8 mouse cellular contexts compared by ENCODE assay signal in the genomic region with DNA sequence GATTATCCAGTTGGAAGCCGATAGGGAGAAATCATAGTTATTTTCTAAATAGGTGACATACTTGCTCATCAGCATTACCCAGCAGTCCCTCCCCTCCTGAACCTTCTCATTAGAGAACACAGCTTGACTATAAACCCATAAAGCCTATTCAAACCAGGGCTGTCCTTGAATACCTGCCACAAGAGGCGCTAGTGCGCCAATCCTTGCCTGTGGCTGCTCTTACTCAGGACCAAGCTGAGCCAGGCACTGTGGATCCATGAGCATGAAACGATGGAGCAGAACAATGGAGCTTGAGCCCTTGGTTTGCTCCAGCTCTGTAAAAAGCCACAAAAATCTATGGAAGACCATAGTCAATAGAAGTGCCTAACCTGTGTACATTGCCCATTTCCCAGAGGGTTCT. TPM values are rescaled to one million over a fixed set of nuclear protein-coding genes. Genes with fewer than 3 reads are reported as not detected.
DNase-seq lines count a peak whose midpoint lies in the region; ATAC-seq and TF ChIP-seq lines count a peak whose summit lies in the region.

No protein-coding gene starts in this region.

- DNase-seq in heart, postnatal 0 days (ENCODE audit: low spot score) = peak; percentile 20
- DNase-seq in heart, adult 8-10 months (ENCODE audit: low spot score) = no peak
- peak; percentile 70 for DNase-seq in NIH3T3 (ENCODE audit: low read depth)
- DNase-seq in cerebellum, postnatal 25 days = peak; percentile 58 to 76
- peak; percentile 71 for DNase-seq in heart, postnatal 4 days
- DNase-seq in layer of hippocampus, postnatal 14 days (ENCODE audit: low spot score in 2 of 2) = peak; percentile 25 to 42
- peak; percentile 75 for DNase-seq in mesoderm, embryonic 11.5 days (ENCODE audit: low read depth, low spot score)

- H3K27ac ChIP-seq in heart, postnatal 0 days (ENCODE audit: low read depth) = no peak overlapping the region

- TF ChIP-seq CTCF in heart, postnatal 0 days (IDR thresholded peaks at IDR 0.05; ENCODE audit: low read depth) = peak; percentile 76

- H3K4me3 ChIP-seq in heart, postnatal 0 days (ENCODE audit: low read depth, low read length) = no peak overlapping the region

- no peak overlapping the region for H3K4me2 ChIP-seq in heart, postnatal 0 days (ENCODE audit: low read depth, low read length)

- TF ChIP-seq EP300 in heart, postnatal 0 days (IDR thresholded peaks at IDR 0.05; ENCODE audit: low read depth) = no peak

- no peaks in the 10 kb centered on the region for H3K27me3 ChIP-seq in heart, postnatal 0 days (ENCODE audit: control insufficient read depth, insufficient read depth, low read length)

- WGBS in heart, postnatal 0 days = 41% methylated on average over 4 of the region's 4 CpGs

- no peaks in the 10 kb centered on the region for H3K36me3 ChIP-seq in heart, postnatal 0 days (replicated peaks; ENCODE audit: control insufficient read depth, insufficient read depth, low read length)

- no peak overlapping the region for H3K9ac ChIP-seq in heart, postnatal 0 days (replicated peaks; ENCODE audit: low read depth, low read length)

- ATAC-seq in heart, postnatal 0 days (ENCODE audit: insufficient read depth, low read depth) = peak; percentile 49; the same call in 1 of the 2 replicates
- no peak for ATAC-seq in CD4-positive, CD25-positive, alpha-beta regulatory T cell, adult 4 months

- peaks cover 8% of the 10 kb centered on the region for H3K4me1 ChIP-seq in heart, postnatal 0 days (ENCODE audit: control insufficient read depth, insufficient read depth)

- no peaks in the 10 kb centered on the region for H3K9me3 ChIP-seq in heart, postnatal 0 days (replicated peaks; ENCODE audit: control insufficient read depth, low read length)

RNA-seq across cellular contexts. Expression of a gene that starts 7.2 kb away (rescaled TPM):
- total RNA-seq in heart, postnatal 0 days (2014; rRNA removed; ENCODE audit: low replicate concordance) = 0.57 and 1.0 TPM in 2 replicates
- polyA plus RNA-seq in heart, postnatal 0 days (2015; fragmentation: Nextera tagmentation; extraction: Ambion mirVana) = 0.30 and 0.43 TPM in 2 replicates
- 1 to 10 TPM; 6.7 to 9.5 (median 7.6) TPM for total RNA-seq in heart, adult 8-10 months (2022)
- total RNA-seq in heart, postnatal 4 days (2021) = 1 to 10 TPM; 3.2 to 4.4 TPM
- 1 to 10 TPM; 1.7 to 2.7 TPM for total RNA-seq in layer of hippocampus, postnatal 14 days (2021)
- not detected for polyA plus RNA-seq in CD4-positive, CD25-positive, alpha-beta regulatory T cell, adult 4 months (2017; shearing (Covaris generic))
